Mouse (Mus musculus): ENCODE data around the gene Prss46.
"Not testable (repeated sequence)": the region's sequence is repeated elsewhere in the genome, so short reads cannot be mapped to it uniquely, and the experiment has no call there.

Prss46 gene

GRCm38 (mm10) chr9:110844206-110844605 lies at the start of gene Prss46:
Gene Prss46 (plus strand): TSS chr9:110844506.
- no peaks in the 10 kb centered on the region for H3K36me3 ChIP-seq (ENCODE audit: control insufficient read depth, insufficient read depth, low read length, poor library complexity, severe bottlenecking)
- no peak for DNase-seq (ENCODE audit: low read depth, low spot score)

GRCm38 (mm10) chr9:110797013-110797412 lies 47.3 kb upstream of the Prss46 start:
- Histone ChIP-seq H3K27me3 (ENCODE audit: control insufficient read depth, insufficient read depth, low read length, poor library complexity, severe bottlenecking) (no peaks in the 10 kb centered on the region), H3K36me3 (ENCODE audit: control insufficient read depth, insufficient read depth, low read length, poor library complexity, severe bottlenecking) (no peaks in the 10 kb centered on the region)
- no peak for DNase-seq (ENCODE audit: low read depth, low spot score)

More at GRCm38 (mm10) chr9:110844206-110844605, at the start of gene Prss46:
- H3K27me3 ChIP-seq (ENCODE audit: control insufficient read depth, insufficient read depth, low read length, poor library complexity, severe bottlenecking): no peaks in the 10 kb centered on the region

GRCm38 (mm10) chr9:110797866-110798265 lies 46.4 kb upstream of the Prss46 start, which contains the start of gene Prss42:
Gene Prss42 (plus strand): TSS chr9:110798166.
- Histone ChIP-seq H3K36me3 (ENCODE audit: control insufficient read depth, insufficient read depth, low read length, poor library complexity, severe bottlenecking) (no peaks in the 10 kb centered on the region), H3K27me3 (ENCODE audit: control insufficient read depth, insufficient read depth, low read length, poor library complexity, severe bottlenecking) (no peaks in the 10 kb centered on the region)
- DNase-seq (ENCODE audit: low read depth, low spot score): no peak

GRCm38 (mm10) chr9:110800834-110801479 lies 43.3 kb upstream of the Prss46 start:
- DNase-seq (ENCODE audit: low read depth, low spot score): no peak
- Histone ChIP-seq H3K27me3 (ENCODE audit: control insufficient read depth, insufficient read depth, low read length, poor library complexity, severe bottlenecking) (no peaks in the 10 kb centered on the region), H3K36me3 (ENCODE audit: control insufficient read depth, insufficient read depth, low read length, poor library complexity, severe bottlenecking) (no peaks in the 10 kb centered on the region)

- no peaks in the 10 kb centered on the region for H3K36me3 ChIP-seq (ENCODE audit: control insufficient read depth, insufficient read depth, low read length, poor library complexity, severe bottlenecking)
- H3K27me3 ChIP-seq (ENCODE audit: control insufficient read depth, insufficient read depth, low read length, poor library complexity, severe bottlenecking): no peaks in the 10 kb centered on the region
- peak; percentile 38 for DNase-seq (ENCODE audit: low read depth, low spot score)
These were observed 41.0 kb upstream of the Prss46 start for GRCm38 (mm10) chr9:110803294-110803693.

- DNase-seq (ENCODE audit: low read depth, low spot score): no peak
- Histone ChIP-seq H3K36me3 (ENCODE audit: control insufficient read depth, insufficient read depth, low read length, poor library complexity, severe bottlenecking) (no peaks in the 10 kb centered on the region), H3K27me3 (ENCODE audit: control insufficient read depth, insufficient read depth, low read length, poor library complexity, severe bottlenecking) (no peaks in the 10 kb centered on the region)
These were observed 34.3 kb upstream of the Prss46 start for GRCm38 (mm10) chr9:110810051-110810450.

- H3K27me3 ChIP-seq (ENCODE audit: control insufficient read depth, insufficient read depth, low read length, poor library complexity, severe bottlenecking): no peaks in the 10 kb centered on the region
- no peaks in the 10 kb centered on the region for H3K36me3 ChIP-seq (ENCODE audit: control insufficient read depth, insufficient read depth, low read length, poor library complexity, severe bottlenecking)
- no peak for DNase-seq (ENCODE audit: low read depth, low spot score)
These were observed 30.5 kb upstream of the Prss46 start, which contains the start of gene Prss44 for GRCm38 (mm10) chr9:110813789-110814188. Gene Prss44 (plus strand): TSS chr9:110813994.

GRCm38 (mm10) chr9:110820546-110820945 lies 23.8 kb upstream of the Prss46 start:
- not testable (repeated sequence) for DNase-seq (ENCODE audit: low read depth, low spot score); H3K27me3 ChIP-seq (ENCODE audit: control insufficient read depth, insufficient read depth, low read length, poor library complexity, severe bottlenecking); H3K36me3 ChIP-seq (ENCODE audit: control insufficient read depth, insufficient read depth, low read length, poor library complexity, severe bottlenecking)

- Histone ChIP-seq H3K27me3 (ENCODE audit: control insufficient read depth, insufficient read depth, low read length, poor library complexity, severe bottlenecking) (no peaks in the 10 kb centered on the region), H3K36me3 (ENCODE audit: control insufficient read depth, insufficient read depth, low read length, poor library complexity, severe bottlenecking) (no peaks in the 10 kb centered on the region)
- DNase-seq (ENCODE audit: low read depth, low spot score): no peak
These were observed 22.9 kb upstream of the Prss46 start for GRCm38 (mm10) chr9:110821436-110821835.

- H3K36me3 ChIP-seq (ENCODE audit: control insufficient read depth, insufficient read depth, low read length, poor library complexity, severe bottlenecking): no peaks in the 10 kb centered on the region
- H3K27me3 ChIP-seq (ENCODE audit: control insufficient read depth, insufficient read depth, low read length, poor library complexity, severe bottlenecking): no peaks in the 10 kb centered on the region
- DNase-seq (ENCODE audit: low read depth, low spot score): no peak
These were observed 18.9 kb upstream of the Prss46 start for GRCm38 (mm10) chr9:110825426-110825825.

GRCm38 (mm10) chr9:110825832-110826231 lies 18.5 kb upstream of the Prss46 start:
- no peaks in the 10 kb centered on the region for H3K27me3 ChIP-seq (ENCODE audit: control insufficient read depth, insufficient read depth, low read length, poor library complexity, severe bottlenecking)
- H3K36me3 ChIP-seq (ENCODE audit: control insufficient read depth, insufficient read depth, low read length, poor library complexity, severe bottlenecking): no peaks in the 10 kb centered on the region
- DNase-seq (ENCODE audit: low read depth, low spot score): peak; percentile 31

- H3K36me3 ChIP-seq (ENCODE audit: control insufficient read depth, insufficient read depth, low read length, poor library complexity, severe bottlenecking): no peaks in the 10 kb centered on the region
- no peaks in the 10 kb centered on the region for H3K27me3 ChIP-seq (ENCODE audit: control insufficient read depth, insufficient read depth, low read length, poor library complexity, severe bottlenecking)
- DNase-seq (ENCODE audit: low read depth, low spot score): no peak
These were observed 17.9 kb upstream of the Prss46 start, which contains the start of gene Prss43 for GRCm38 (mm10) chr9:110826390-110826789. Gene Prss43 (plus strand): TSS chr9:110826690.

GRCm38 (mm10) chr9:110833021-110833420 lies 11.3 kb upstream of the Prss46 start:
- Histone ChIP-seq H3K36me3 (ENCODE audit: control insufficient read depth, insufficient read depth, low read length, poor library complexity, severe bottlenecking) (no peaks in the 10 kb centered on the region), H3K27me3 (ENCODE audit: control insufficient read depth, insufficient read depth, low read length, poor library complexity, severe bottlenecking) (no peaks in the 10 kb centered on the region)
- DNase-seq (ENCODE audit: low read depth, low spot score): no peak

- no peaks in the 10 kb centered on the region for H3K36me3 ChIP-seq (ENCODE audit: control insufficient read depth, insufficient read depth, low read length, poor library complexity, severe bottlenecking)
- no peaks in the 10 kb centered on the region for H3K27me3 ChIP-seq (ENCODE audit: control insufficient read depth, insufficient read depth, low read length, poor library complexity, severe bottlenecking)
- DNase-seq (ENCODE audit: low read depth, low spot score): no peak
These were observed 9.9 kb upstream of the Prss46 start, which contains the start of gene Prss45 for GRCm38 (mm10) chr9:110834411-110834810. Gene Prss45 (plus strand): TSS chr9:110834588.

GRCm38 (mm10) chr9:110834961-110835360 lies 9.3 kb upstream of the Prss46 start:
- no peaks in the 10 kb centered on the region for H3K36me3 ChIP-seq (ENCODE audit: control insufficient read depth, insufficient read depth, low read length, poor library complexity, severe bottlenecking)
- H3K27me3 ChIP-seq (ENCODE audit: control insufficient read depth, insufficient read depth, low read length, poor library complexity, severe bottlenecking): no peaks in the 10 kb centered on the region
- no peak for DNase-seq (ENCODE audit: low read depth, low spot score)

GRCm38 (mm10) chr9:110836112-110836511 lies 8.2 kb upstream of the Prss46 start:
- H3K36me3 ChIP-seq (ENCODE audit: control insufficient read depth, insufficient read depth, low read length, poor library complexity, severe bottlenecking): no peaks in the 10 kb centered on the region

More at GRCm38 (mm10) chr9:110836112-110836511, 8.2 kb upstream of the Prss46 start:
- H3K27me3 ChIP-seq (ENCODE audit: control insufficient read depth, insufficient read depth, low read length, poor library complexity, severe bottlenecking): no peaks in the 10 kb centered on the region
- no peak for DNase-seq (ENCODE audit: low read depth, low spot score)

Data from splenic B cell, adult 2 months (primary cell).